Mouse (Mus musculus) kidney, postnatal 0 days (tissue): Measurements from ENCODE around the gene Arid2. TPM values are rescaled to one million over a fixed set of nuclear protein-coding genes. Genes with fewer than 3 reads are reported as not detected.

ENCODE experiments used
- ATAC-seq: fragments of 200-750 bp; cut with Nextera tagmentation; replicated peaks from 2 replicates; pipeline ENCODE4 v1.8.0; 2017; ENCODE audit warnings: low read depth, moderate number of reproducible peaks, moderate TSS enrichment, moderate library complexity; ENCODE audit not compliant: low FRiP score
- DNase-seq: peaks from one replicate; pipeline ENCODE4 v3.0.0-alpha.2; 2016; ENCODE audit warnings: low spot score
- H3K27ac ChIP-seq: fragments of 300-500 bp; sonication (generic); 2 replicates; pipeline ENCODE4 v1.5.1; 2014; ENCODE audit warnings: mild to moderate bottlenecking
- H3K27me3 ChIP-seq: fragments of 300-500 bp; sonication (generic); 2 replicates; pipeline ENCODE4 v1.6.1; 2014; ENCODE audit warnings: low read length, mixed read lengths; ENCODE audit not compliant: insufficient read depth
- H3K36me3 ChIP-seq: fragments of 300-500 bp; sonication (generic); 2 replicates; pipeline ENCODE4 v1.6.1; 2014; ENCODE audit warnings: low read length, mixed read lengths; ENCODE audit not compliant: insufficient read depth
- H3K4me1 ChIP-seq: fragments of 300-500 bp; sonication (generic); replicated peaks from 2 replicates; pipeline ENCODE4 v1.6.1; 2014; ENCODE audit warnings: antibody characterized with exemption, low read length, mixed read lengths; ENCODE audit not compliant: insufficient read depth
- H3K4me2 ChIP-seq: fragments of 300-500 bp; sonication (generic); 2 replicates; pipeline ENCODE4 v1.6.1; 2014; ENCODE audit warnings: mild to moderate bottlenecking, low read length, moderate library complexity, mixed read lengths
- H3K4me3 ChIP-seq: fragments of 300-500 bp; sonication (generic); replicated peaks from 2 replicates; pipeline ENCODE4 v1.5.1; 2014; ENCODE audit warnings: low read depth, low read length
- H3K9ac ChIP-seq: fragments of 300-500 bp; sonication (generic); 2 replicates; pipeline ENCODE4 v1.6.1; 2014; ENCODE audit warnings: low read depth, low read length
- H3K9me3 ChIP-seq: fragments of 300-500 bp; sonication (generic); replicated peaks from 2 replicates; pipeline ENCODE4 v1.6.1; 2016; ENCODE audit warnings: low read length, inconsistent platforms, mixed read lengths
- CTCF ChIP-seq: IDR thresholded peaks from 2 replicates; pipeline ENCODE4 v1.5.1; 2016; ENCODE audit warnings: antibody characterized with exemption, low read depth, mild to moderate bottlenecking, moderate library complexity
- WGBS: fragments of 180-500 bp; shearing (Covaris S2); extraction: QIAGEN DNeasy Blood & Tissue Kit; methylation state at CpG from one replicate; pipeline ENCODE4 v1.1.7; 2014; 5-methylcytosine and 5-hydroxymethylcytosine counted together
- polyA plus RNA-seq: library from polyadenylated mRNA; unstranded; fragments of >200 nt; fragmentation: Nextera tagmentation; extraction: Ambion mirVana; gene quantifications from 2 replicates; pipeline ENCODE4 v1.2.1, GENCODE M21; 2015

The Arid2 gene
- polyA plus RNA-seq, 1 experiment from 2014 or later: 16.6 TPM

DNA sequence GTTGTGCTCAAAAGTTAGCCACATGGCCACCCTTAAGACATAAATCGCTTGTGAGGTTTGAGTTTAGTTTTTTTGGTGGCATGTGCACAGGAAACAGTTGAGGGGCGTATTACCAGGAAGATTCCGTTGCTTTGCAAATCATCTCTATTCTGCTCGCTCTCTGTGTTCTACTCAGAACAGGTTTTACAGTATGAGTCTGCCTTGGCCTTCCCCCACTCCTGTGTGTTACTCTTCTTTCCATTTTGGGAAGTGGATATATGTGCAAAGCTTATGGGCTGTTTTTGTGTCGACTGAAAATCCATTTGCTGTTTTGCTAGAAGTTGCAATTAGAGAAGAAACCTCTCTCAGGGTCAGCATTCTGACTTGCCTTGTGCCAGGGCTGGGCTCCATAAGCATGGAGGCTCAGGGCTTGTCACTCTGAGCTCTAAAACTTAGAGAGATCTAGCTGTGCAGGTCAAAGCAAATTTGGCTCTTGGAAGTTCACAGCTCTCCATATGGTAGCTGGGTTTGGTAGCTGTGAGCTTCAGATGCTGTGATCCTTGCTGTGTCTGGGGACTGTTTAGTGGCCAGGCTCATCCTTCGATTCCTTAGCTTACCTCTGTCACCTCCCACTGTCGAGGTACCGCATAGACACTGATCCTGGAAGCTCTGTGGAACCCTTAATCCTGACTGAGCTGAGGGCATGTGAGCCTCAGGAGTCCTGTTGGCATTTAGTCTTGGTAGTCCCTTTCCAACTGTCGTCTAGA, 45.3 kb downstream of the Arid2 start:
- Histone ChIP-seq H3K9me3 (no peaks in the 10 kb centered on the region), H3K4me1 (no peaks in the 10 kb centered on the region), H3K36me3 (no peaks in the 10 kb centered on the region), H3K4me3 (no peak overlapping the region), H3K27ac (no peak overlapping the region), H3K9ac (no peak overlapping the region), H3K4me2 (no peak overlapping the region), H3K27me3 (no peaks in the 10 kb centered on the region)
- DNase-seq (no peak), ATAC-seq (no peak)
- 75% methylated on average over 9 of the region's 9 CpGs for WGBS
- TF ChIP-seq CTCF: no peak

DNA sequence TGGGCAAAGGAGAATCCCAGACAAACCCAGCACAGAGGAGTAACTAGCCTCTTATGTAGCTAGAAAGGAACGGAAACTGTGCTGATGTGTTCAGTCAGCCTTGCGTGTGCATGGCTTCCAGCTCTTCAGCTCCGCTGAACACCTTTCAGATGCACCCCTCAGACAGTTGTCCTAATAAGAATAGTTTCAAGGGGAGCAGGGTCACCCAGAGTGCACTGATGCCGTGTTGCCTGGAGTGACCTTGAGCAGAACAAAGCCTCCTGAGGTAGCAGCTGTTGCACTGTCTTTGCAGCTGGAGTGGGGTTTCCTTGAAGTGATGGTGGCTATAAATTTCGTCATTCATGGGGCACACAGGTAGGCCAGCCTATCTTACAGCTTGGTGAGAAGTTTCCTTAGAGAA, 46.0 kb downstream of the Arid2 start:
- H3K4me1 ChIP-seq: no peaks in the 10 kb centered on the region
- no peaks in the 10 kb centered on the region for H3K27me3 ChIP-seq
- TF ChIP-seq CTCF: no peak
- no peak overlapping the region for H3K27ac ChIP-seq
- H3K4me2 ChIP-seq: no peak overlapping the region
- no peak overlapping the region for H3K4me3 ChIP-seq
- H3K9ac ChIP-seq: no peak overlapping the region
- H3K9me3 ChIP-seq: no peaks in the 10 kb centered on the region
- no peak for ATAC-seq
- WGBS: 53% methylated on average over 5 of the region's 5 CpGs
- H3K36me3 ChIP-seq: no peaks in the 10 kb centered on the region
- no peak for DNase-seq

DNA sequence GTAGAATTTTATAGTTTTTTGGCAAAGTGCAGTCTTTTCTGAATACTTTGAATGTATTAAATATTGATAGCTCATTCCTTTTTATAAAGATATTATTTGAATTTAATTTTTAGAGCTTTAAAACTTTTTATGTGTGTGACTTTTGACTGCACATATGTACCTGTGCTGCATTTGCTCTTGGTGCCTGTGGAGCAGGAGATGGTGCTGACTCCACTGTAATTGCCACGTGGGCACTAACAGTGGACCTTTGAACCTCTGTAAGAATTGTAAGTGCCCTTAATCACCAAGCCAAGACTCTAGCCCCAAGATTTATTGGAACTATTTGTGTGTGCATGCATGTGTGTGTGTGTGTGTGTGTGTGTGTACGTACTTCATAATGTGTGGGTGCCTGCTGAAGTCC, 53.6 kb downstream of the Arid2 start:
- H3K27me3 ChIP-seq: no peaks in the 10 kb centered on the region
- TF ChIP-seq CTCF: no peak
- H3K4me2 ChIP-seq: no peak overlapping the region
- H3K36me3 ChIP-seq: no peaks in the 10 kb centered on the region
- ATAC-seq (no peak), DNase-seq (no peak)
- no peak overlapping the region for H3K27ac ChIP-seq
- WGBS: 80% methylated on average over 2 of the region's 2 CpGs
- no peaks in the 10 kb centered on the region for H3K9me3 ChIP-seq
- no peaks in the 10 kb centered on the region for H3K4me1 ChIP-seq
- no peak overlapping the region for H3K4me3 ChIP-seq
- H3K9ac ChIP-seq: no peak overlapping the region

DNA sequence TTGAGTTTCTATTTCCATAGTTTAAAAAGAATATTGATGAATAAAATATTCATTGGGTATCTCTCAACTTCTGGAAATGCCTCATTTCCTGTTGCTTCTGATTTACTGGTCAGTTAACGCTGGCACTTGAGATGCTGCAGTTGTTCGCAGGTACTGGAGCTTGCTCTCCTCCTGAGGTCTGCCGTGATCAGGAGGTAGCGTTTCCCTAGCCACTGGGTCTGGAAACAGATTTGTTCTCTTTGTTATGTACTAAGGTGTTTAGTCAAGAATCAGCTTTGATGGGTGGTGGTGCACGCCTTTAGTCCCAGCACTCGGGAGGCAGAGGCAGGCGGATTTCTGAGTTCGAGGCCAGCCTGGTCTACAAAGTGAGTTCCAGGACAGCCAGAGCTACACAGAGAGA, 54.8 kb downstream of the Arid2 start:
- no peak overlapping the region for H3K4me2 ChIP-seq
- WGBS: 93% methylated on average over 8 of the region's 8 CpGs
- DNase-seq: no peak
- no peaks in the 10 kb centered on the region for H3K36me3 ChIP-seq
- H3K4me3 ChIP-seq: no peak overlapping the region
- no peaks in the 10 kb centered on the region for H3K9me3 ChIP-seq
- no peak for ATAC-seq
- TF ChIP-seq CTCF: no peak
- H3K27ac ChIP-seq: no peak overlapping the region
- no peak overlapping the region for H3K9ac ChIP-seq
- no peaks in the 10 kb centered on the region for H3K27me3 ChIP-seq
- H3K4me1 ChIP-seq: no peaks in the 10 kb centered on the region

DNA sequence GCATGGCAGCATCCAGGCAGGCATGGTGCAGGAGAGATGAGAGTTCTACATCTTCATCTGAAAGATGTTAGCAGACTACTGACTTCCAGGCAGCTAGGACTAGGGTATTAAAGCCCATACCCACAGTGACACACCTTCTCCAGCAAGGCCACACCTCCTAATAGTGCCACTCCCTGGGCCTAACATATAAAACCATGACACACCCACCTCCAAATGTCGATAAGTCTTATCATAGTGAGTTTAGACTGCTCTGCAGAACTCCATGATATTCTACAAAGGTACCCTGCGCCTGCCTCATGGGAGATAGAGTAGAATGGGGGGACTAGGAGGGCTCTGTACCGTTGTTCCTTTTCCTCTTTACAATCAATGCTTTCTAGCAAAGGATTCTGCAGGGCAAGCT, 55.6 kb downstream of the Arid2 start:
- WGBS: 93% methylated on average over 3 of the region's 3 CpGs

DNA sequence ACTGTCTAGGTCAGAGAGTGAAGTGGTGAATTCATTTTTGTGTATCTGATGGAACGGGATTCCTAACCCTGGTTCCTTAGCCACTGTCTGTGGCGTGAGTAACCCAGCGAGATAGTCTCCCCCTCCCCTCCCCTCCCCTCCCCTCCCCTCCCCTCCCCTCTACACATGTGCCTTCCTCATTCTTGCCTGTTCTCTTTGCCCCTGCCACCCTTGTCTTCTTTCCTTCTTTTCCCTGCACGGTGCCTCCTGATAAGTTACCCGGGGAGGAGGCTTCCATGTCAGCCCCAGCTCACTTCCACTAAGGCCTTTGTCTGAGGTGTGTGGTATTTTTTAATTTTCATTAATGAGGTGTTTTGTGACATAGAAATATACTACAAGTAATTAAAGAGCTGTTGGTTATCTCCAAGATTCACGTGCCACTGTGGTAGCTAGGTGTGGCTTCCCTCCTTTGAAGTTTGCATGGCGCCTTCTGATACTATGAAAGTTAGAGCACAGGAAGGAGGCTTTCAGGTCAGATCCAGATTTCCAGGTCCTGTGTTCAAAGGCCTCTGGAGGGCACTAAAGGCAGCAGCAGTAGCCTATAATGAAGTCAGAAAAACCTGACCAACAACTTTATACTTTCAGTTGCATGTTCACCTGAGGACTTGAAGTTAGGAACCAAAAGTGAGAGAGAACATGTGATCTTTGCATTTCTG, 57.4 kb downstream of the Arid2 start:
- 53% methylated on average over 6 of the region's 7 CpGs for WGBS
- Histone ChIP-seq H3K4me3 (no peak overlapping the region), H3K9ac (no peak overlapping the region), H3K27ac (no peak overlapping the region), H3K9me3 (no peaks in the 10 kb centered on the region), H3K4me2 (no peak overlapping the region), H3K36me3 (no peaks in the 10 kb centered on the region), H3K27me3 (no peaks in the 10 kb centered on the region), H3K4me1 (no peaks in the 10 kb centered on the region)
- TF ChIP-seq CTCF: peak; percentile 15; the same call in 1 of the 2 replicates
- ATAC-seq (no peak), DNase-seq (no peak)

More for the DNA sequence above, 55.6 kb downstream of the Arid2 start:
- Histone ChIP-seq H3K27ac (no peak overlapping the region), H3K27me3 (no peaks in the 10 kb centered on the region), H3K36me3 (no peaks in the 10 kb centered on the region), H3K4me3 (no peak overlapping the region), H3K9ac (no peak overlapping the region), H3K4me1 (no peaks in the 10 kb centered on the region), H3K4me2 (no peak overlapping the region), H3K9me3 (no peaks in the 10 kb centered on the region)
- DNase-seq (no peak), ATAC-seq (no peak)
- no peak for TF ChIP-seq CTCF
